Mouse (Mus musculus) retina, postnatal 1 day (tissue): ENCODE data around the gene Gm17087.
A peak's percentile ranks its signal among the peaks of the same experiment; 100 is the strongest.

Experiments used
- DNase-seq: peaks from one replicate; pipeline ENCODE4 v3.0.0-alpha.2; 2012

The Gm17087 gene

DNA sequence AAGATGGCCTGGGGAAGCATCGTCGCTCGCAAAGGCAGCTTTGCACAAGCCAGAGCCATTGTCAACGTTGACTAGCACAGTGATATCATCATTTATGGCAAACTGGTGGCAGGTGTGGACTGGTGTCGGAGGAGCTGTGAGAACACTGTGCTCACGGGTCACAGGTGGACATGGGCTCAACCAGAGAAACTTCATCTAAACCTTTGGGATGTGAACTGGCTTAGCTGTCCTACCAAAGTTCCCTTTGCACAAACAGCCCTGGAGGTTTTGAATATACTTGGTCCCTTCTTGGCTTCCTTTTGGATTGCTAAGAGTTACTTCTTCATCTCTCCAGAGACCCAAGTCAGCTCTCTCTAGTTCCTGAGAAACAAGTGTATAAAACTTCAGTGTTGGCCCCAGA, at the start of gene Gm17087:
TSS of gene Gm17087 (minus strand) at position 101 of the 400 bp plus-strand sequence.
- DNase-seq: no peak

DNA sequence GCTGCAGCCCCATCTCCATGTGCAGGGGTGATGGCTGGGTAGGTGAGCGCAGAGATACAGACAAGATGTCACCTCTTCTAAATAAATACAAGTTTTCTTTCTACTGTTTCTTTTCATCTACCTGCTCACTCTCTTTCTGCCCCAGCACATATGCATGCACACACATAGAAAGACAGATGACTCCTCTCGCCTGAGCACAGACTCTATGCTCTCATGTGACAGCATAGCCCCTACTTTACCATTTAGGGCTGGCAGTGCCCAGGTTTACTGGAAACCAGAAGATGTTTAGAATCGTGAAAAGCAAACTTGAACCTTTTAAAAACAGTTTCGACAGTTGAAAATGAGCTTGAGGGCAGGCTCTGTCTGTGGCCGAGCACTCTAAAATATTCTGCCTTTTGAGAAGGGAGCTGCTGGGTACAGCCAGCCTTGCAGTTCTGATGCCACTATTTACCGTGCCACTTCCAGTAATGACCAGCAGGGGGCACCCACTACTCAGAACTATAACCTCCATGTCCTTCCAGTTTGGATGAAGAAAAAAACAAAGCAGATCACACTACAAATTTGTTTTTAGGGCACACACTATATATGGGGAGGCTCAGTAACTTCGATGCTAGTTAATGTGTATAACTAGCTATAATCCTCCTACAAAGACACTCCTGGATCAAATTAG, 47.3 kb upstream of the Gm17087 start:
- peak; percentile 90 for DNase-seq

DNA sequence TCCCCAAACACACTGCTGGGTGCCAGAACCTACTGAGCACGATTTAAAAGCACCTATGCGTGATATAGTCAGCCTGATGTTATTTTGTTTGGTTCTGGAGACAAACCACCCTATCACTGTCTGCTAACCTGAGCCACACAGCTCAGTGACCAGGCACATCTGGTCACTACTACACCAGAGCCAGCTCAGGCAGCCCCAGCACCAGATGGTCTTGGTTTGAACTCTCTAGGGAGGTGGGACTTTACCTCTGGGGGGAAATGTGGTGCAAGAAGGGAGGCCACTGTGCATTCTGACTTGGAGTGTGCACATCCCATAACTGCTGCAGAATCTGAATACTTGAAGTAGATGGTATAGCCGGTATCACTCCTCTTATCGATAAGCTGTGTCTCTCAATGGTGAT, 45.2 kb upstream of the Gm17087 start:
- no peak for DNase-seq

DNA sequence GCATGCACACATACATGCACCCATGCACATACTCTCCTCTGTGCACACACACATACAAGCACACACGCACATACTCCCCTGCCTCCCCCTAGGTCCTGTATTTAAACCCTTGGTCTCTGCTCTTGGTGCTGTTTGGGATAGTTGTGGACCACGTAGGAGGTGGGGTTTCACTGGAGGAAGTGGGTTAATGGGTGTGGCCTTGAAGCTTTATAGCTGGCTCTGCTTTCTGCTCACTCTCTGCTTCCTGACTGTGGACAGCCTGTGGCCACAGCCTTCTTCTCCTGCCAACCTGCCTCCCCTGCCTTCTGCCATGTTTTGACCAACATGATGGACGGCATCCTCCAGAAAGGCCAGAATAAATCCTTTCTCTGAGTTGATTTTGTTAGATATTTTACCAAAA, 39.9 kb upstream of the Gm17087 start:
- DNase-seq: no peak

DNA sequence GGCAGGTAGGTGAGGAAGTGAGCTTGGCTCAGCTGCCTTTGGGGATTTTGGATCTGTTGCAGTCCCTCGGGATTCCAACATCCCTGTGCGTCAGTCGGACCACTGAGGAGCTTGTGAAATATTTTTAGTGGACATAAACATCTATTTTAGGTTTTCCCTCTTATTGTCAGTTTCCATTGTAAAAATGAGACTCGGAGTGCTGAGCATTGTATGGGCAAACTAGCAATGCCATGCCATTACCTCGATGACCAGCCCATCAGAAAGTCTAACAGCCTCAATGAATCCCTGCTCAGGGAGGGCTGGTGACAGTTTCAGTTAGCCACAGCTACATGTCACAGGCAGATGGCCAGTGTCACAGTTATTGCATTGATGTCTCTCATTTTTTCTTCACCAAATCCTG, 39.2 kb upstream of the Gm17087 start:
- no peak for DNase-seq

DNA sequence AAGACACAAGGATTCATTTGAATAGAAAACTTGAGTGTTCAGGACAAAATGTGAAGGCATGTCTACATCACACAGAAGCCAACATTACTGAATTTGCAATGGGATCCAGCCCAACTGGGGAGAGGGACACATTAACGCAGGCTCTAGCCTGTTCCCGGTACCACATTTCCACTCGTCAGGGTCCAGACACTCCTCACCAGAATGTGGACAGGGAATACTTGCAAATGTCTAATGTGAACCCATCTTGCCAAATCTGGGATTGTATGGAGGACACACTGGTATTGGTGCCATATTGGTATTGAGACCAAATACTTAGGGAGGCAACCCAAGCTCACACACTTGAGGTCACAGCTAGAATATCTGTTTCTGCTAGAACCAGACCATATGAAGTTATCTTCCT, 36.2 kb upstream of the Gm17087 start:
- no peak for DNase-seq

DNA sequence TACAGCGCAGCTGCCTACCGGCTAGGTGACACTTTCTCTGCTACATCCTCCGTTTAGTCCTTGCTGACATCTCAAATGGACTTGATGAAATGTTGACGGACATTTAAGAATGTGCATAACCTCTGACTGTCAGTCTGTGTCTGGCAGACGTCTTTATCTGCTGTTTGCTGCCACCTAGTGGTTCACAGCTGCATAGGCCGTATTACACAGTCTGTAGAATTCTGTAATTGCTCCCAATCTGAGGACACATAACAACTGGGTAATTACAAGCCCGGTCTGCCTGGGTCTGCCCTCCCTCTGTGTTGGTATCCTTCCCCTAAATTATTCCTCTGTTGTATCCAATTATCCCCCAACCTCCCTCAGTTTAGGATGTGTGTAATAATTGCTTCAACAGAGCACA, 31.0 kb upstream of the Gm17087 start:
- DNase-seq: peak; percentile 86

DNA sequence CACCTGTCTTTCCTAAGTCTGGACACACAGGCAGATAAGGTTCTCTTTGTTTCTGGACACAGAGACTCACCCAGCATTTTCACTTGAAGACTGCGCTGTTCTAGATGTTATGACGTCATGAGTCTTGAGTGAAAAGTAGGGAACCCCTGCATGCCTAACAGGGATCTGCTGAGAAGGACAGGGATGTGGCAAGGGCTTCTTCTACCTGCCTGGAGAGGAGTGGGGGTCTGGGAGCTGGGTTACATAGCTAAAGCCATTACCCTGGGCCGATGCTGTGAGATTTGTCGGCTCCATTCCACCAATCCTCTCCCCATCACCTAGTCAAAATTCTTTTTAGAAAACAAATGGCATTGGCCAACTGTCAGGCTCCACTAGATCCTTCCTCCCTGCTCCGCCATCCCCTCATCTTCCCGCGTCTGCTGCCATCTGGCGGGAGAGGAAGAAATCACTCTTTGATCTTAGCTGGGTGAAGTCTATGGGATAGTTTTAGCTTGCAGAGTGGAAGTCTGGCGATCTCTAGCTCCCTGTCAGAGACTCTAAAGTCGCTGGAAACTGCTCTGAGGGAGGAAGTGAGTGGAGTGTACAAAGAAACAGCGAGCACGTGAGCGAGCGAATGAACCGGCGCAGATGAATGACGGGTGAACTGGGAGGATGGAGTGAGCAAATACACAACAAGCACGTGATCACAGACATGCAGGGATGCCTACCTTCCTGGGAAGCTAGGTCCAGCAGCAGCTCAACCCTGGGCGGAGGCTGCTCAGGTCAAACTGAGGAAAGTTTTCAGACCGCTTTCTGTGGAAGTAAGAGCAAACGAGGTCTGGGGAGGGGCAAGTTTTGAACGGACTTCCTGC, 25.9 kb upstream of the Gm17087 start:
- DNase-seq: peak; percentile 85

DNA sequence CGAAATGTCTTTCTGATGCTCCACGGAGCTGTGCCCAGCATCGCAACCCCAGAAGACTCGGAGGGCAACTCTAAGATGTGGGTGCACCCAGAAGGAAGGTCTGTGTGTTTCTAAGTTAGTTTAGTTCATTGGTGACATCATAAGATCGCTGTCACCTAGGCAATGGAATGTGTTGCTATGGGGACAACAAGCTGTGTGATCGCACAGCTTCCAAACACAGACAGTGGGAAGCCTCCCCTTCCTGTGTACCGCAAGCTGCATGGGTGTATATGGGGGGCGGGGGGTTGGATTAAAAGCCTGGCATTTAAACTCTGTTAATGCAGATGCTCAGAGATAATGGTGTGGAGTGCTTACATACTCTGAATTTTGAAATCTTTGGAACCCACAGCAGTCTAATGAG, 14.8 kb upstream of the Gm17087 start:
- no peak for DNase-seq

DNA sequence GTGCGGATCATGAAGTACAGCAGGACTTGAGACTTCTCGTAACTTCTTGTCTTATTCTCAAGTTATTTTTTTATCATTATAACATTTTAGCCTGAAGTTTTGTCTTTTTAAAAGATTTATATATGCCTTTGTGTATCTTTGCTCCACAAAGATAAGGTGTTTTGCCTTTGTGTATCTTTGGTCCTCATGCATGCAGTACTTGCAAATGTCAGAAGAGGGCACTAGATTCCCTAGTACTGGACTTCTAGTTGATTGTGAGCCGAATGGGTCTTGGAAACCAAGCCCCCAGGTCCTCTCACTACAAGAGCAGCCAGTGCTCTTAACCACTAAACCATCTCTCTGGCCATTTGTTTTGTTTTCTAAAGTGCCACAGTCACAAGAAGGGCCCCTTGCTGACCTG, 13.6 kb upstream of the Gm17087 start:
- DNase-seq: peak; percentile 66

DNA sequence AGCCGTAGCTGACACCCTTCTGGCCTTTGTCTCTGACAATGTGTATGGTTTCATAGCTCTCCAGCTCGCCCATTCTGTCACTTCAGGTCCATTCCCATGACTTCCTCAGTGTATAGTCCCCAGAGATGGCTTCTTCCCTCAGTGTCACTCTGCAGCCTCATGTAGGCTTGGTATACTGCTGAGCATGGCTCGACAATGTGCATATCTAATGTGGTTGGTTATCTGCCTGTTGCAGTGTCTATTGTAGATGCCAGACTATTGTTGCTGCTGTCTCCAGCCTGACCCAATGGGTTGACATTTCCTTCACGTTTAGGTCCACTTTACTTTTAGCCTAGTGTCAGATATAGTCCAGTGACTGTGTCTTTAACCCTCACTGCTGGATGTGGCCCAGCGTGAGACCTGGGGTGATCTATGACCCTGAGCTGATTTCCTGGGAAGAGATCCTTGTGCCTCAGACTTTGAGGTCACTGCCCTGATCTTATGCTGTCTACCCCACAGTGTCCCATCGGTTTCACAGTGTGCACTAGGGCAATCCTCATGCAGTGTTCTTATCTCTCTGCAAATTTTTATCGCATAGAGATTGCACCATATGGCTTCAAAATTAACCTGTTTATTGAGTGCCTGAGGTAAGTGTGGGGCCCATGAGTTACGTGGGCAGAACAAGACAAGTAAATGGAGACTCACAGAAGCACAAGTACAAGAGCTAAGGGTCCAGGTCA, 7.0 kb upstream of the Gm17087 start:
- DNase-seq: no peak

DNA sequence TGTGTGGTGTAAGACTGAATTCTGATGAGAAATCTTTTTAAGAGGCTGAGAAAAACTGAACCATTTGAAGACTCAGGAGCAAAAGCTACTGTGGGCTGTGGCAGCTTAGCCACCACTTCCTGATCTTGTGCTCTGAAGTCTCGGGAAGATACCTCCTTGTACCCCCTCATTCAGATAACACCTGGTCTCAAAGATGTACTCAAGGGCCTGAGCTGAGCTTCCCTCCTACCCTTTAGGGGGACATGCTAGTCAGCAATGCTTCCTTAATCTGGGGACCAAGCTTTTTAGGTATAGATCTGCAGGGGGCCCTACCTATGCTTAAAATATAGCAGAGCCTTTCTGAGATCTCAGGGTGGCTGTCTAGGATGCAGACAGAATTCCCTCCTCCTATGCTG, 3.9 kb downstream of the Gm17087 start:
- no peak for DNase-seq

DNA sequence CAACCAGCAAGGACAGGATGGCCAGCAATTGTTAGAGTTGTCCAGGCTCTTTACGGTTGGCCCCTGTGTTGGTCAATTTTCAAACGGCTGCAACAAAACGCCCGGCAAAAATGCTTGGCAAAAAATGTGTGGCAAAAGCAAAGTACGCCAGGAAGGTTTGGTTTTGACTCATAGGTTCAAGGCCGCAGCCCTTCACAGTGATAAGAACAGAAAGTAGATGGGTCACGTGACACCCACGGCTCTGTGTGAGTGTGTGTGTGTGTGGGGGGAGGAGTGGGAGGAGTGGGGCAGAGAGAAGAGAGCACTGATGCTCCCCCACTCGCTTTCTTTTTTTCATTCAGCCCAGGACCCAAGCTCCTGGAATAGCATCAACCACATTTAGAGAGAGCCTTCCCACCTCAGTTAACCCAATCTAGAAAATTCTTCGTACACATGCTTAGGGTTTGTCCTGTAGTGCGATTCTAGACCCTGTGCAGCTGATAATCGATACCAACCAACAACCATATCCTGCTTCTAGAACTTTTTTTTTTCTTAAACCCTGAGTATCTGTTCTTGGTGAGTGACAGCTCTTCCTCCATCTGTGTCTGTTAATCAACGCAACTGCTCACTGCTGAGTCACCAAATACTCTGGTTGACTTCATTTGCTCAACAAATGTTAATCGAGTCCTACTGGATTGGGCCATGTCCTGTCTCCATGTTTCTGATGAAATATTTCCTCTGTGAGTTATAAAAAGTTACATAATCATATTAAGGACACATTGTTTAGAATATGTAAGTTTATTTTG, 4.5 kb downstream of the Gm17087 start:
- no peak for DNase-seq

DNA sequence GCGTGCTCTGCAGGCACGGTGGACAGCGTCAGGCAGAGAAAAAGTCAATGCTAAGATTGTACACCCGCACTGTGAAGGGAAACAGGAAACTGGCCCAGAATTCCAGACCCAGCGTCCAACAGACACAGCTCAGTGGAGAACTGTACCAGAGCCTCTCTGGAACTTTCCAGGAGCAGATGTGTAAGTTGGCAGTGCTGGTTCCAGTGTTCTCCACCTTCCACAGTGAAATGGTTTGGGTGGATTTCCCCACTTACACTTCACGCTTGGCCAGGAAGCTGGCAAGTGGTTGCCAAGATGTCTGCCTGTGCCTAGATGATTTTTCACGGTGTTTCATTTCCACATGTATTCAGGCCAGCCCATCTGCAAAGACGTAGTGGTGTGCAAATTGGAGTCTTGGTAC, 8.8 kb downstream of the Gm17087 start:
- no peak for DNase-seq

DNA sequence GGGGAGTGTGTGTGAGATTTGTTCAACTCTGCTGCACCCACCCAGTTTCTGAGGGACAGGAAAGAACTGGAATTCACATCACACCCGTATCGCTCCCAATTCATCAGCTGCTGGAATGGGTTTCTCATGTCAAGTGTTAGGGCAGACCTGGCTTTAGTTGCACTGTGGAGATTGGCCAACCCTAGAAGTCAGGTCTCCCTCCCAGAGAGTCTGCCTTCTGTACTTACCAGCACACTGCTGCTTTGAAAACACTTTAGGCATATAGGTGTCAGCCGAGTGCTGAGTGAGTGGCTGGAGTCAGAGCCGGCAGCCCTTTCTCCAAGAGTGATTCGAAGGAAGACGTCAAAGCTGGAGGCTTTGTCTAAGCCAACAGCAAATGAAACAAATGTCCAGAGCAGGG, 10.5 kb downstream of the Gm17087 start:
- no peak for DNase-seq

DNA sequence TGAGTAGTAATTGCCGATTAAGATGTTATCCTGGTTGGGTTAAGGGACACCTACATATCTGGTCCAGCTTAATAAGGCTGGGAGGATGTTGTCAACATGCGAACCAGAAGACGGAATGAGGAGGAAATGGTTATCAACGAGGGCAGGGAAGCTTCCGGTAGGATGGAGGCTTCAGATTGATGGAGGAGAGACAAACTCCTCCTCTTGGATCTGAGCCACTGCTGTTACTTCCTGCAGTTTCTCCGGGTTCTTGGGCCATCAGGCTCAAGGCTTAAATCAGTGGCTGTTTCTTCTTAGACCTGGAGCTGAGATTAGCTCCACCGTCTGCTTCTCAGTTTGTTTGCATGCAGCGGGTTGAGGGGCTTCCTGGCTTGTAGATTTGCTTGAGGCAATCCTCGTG, 11.0 kb downstream of the Gm17087 start:
- no peak for DNase-seq

DNA sequence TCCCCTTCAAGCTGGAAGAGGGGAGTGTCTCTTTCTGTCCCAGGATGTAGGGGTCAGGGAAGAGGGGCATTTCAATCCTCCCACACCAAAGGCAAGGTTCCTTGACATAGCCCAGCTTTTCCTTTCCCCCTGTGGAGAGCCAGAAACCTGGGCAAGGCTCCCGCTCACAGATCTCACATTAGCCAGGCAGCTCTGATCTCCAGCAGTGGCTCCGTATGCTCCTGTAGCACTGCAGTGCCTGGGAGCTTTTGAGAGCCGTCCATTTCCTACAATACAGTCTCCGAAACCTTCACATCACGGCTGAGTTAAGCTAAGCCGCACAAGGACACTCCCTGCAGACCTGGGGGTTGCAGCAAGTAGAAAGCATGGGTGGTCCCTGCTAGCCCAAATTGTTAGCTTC, 12.5 kb downstream of the Gm17087 start:
- DNase-seq: no peak

DNA sequence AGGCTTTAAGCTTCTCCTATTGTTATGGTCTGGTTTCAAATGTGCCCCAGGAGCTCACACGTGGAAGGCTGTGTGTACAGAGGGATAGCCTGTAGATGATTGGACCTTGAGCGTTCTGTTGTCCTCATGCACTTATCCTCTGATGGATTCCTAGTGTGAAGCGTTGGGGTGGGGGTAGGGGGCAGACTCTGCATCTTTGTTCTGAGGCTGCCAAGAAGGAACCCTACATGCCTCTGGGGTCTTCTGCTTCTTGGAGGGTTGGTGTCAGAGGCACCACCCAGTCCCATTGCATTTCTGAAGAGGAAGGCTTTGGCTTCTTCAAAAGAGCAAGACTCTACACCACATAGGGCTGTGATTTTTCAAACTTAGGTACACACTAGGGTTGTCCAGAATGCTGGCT, 13.1 kb downstream of the Gm17087 start:
- DNase-seq: no peak

DNA sequence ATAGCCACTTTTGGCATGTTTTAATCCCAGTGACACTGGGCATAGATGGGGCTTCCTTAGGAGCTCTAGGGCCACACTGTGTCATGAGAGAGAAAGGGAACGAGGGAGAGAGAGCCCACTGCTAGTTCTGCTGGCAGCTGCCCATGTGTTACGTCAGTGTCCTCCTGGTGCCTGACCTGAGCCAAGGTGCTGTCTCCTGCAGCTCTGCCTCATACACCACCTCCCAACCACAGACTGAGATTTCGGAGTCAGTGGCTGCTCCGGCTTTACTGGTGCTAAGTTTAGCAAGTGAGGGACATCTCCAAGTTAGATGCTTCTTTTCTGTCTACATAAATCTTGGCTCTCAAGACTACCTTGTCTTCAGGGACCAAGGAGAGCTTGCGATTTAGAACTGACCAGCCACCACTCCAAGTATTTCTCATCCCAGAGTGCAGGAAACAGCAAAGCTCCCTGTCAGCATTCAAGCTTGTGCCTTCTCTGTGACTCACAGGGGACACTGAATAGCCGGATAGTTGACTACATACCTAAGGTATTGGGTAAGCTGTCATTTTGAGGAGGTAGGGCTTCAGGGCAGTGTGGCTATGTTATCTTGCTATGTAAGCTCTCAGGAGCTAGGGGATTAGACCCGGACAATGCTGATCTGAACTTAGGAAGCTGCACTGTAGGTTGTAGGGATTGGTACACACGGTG, 14.3 kb downstream of the Gm17087 start:
- DNase-seq: no peak

DNA sequence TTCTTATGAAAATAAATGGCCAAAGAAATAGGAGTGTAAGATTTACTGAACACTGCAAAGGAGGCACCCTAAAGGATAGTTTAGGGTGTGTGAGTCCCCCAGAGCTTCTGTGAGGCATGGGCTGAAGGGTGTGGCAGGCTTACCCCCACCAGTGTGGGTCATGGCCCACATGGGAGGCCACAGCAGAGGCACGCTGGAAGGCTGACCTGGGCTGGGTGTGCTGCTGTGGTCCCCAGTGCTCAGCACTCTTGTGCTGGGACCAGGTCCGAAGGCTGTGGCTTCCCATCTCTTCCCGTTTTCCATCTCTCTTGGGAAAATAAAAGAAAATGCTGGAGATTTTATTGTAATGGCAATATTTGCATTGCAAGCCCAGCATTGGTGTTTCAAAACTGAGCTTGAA, 15.1 kb downstream of the Gm17087 start:
- DNase-seq: no peak

DNA sequence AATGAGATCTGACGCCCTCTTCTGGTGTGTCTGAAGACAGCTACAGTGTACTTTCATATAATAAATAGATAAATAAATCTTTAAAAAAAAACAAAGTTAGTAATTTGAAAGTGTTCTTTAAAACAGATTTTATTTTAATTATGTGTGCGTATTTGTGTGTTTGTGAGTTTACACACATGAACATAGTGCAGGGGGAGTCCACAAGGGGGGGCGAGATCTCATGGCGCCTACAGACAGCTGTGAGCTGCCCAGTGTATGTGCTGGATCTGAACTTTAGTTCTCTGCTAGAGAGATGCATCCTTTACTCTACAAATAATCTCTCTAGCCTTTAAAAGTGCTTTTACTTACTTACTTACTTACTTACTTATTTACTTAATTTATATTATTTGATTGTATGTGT, 18.0 kb downstream of the Gm17087 start:
- no peak for DNase-seq

DNA sequence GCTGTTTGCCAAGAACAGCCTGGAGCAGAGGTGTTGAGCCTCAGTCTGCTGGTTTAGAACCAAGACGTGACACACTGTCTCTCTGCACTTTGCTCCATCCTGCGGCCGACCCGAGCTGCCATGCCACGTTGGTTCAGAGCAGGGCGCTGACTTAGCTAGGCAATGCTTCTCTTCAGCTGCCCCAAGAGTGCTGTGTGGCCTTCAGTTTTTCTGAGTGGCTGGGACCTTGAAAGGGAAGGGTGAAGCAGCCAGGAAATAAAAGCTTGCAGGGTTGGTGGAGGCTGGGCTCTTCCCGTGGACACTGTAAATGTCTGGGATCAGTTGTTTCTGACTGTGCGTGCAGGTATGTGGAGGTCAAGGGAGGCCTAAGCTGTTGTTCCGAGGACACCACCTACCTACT, 20.4 kb downstream of the Gm17087 start:
- no peak for DNase-seq
